Mouse (Mus musculus) thymus, postnatal 36 days (tissue): ENCODE results near the gene Mindy1.

Source experiments
- DNase-seq, 2 experiments: peaks; one replicate each; pipeline ENCODE4 v3.0.0; 2022; ENCODE audit warnings: mixed read lengths in 2 of 2

Gene Mindy1

DNA sequence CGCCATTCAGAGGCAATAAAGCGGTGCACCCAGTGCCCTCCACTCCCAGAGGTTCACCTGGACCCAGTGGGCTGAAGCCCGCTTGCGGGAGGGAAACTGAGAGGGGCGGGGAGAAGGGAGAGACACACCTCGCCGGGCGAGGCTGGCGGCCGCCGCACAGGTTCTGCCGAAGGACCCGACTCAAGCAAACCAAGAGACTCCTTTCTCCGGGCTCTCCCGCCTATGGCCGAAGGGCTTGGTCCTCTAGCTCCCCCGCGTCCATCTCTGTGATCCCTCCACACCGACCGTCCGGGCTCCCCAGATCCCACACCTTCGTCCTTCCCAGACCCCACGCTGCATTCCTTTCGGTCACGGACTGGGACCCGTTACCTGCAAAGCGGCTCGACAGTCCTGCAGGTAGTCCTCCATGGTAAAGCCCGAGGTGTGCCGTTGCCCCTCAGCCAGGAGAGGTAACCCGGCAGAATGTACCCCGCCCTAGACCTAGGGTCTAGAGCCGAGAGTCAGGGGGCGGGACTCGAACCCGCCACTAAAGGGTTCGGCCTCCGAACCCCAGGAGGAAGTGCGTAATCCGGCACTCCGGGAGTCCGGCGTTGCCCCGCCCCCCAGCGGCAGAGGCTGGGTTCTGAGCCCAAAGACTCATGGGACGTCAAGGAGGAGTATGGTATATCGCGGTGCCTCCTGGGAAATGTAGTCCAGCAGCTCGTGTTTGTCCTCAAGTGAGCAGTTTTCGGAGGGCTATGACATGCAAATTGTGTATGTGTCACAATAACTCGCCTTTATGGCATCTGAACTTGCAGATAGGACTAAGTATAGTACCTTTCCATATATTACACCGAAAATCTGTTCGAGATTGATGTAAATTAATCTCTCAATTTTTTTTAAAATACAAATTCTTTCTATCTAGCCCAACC lies at the start of gene Mindy1, which contains the start of gene Prune1:
Gene Mindy1 (plus strand): TSS at position 130 of the 911 bp plus-strand sequence.
Gene Prune1 (minus strand): TSS at position 861 of the 911 bp plus-strand sequence.
- DNase-seq: peak; percentile 98 to 99

DNA sequence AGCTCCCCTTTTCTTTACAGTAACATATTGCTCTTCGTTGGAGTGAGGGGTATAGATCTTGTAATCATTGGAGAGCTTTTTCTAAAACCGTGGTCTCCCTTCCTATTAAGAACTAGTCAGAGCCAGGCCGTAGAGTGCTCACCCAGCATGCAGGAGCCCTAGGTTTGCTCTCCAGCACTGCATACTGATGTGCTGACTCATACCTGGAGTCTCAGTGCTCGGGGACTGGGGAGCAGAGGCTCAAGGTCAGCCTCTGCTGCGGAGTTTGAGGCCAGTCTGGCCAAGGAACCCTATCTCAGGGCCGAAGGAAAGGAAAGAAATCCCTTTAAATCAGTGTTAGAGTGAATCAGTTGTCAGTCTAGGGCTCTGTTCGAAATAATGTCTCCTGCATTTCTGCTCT lies 48.4 kb upstream of the Mindy1 start:
- DNase-seq: no peak

DNA sequence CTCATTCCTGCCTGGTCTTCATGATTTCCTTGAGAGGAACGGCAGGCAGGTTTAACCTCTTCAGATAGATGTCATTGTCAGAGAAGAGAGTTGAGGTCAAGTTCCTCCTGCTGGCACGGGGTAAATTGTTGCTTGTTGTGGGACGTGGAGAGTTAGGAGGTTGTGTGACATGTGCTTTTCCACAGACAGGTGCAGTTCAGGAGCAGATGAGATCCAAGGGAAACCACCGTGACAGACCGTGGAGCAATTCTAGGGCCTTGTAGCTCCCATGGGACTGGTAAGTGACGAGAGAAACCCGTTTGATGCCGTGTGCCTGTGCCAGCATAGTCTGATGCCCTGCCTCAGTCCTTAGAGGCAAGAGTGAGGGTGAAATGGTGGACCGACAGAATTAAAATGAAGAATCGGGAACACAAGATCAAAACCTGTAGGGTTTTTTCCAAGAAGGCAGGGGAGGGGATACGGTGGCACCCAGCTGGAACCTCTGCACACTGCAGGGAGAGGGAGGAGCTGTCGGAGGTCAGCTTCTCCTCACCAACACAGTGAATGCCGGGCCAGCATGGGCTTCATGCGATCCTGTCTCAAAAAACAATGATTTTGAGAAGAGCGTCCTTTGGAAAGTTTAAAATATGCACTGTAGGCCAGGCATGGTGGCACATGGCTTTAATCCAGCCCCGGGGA lies 47.7 kb upstream of the Mindy1 start:
- DNase-seq: no peak

DNA sequence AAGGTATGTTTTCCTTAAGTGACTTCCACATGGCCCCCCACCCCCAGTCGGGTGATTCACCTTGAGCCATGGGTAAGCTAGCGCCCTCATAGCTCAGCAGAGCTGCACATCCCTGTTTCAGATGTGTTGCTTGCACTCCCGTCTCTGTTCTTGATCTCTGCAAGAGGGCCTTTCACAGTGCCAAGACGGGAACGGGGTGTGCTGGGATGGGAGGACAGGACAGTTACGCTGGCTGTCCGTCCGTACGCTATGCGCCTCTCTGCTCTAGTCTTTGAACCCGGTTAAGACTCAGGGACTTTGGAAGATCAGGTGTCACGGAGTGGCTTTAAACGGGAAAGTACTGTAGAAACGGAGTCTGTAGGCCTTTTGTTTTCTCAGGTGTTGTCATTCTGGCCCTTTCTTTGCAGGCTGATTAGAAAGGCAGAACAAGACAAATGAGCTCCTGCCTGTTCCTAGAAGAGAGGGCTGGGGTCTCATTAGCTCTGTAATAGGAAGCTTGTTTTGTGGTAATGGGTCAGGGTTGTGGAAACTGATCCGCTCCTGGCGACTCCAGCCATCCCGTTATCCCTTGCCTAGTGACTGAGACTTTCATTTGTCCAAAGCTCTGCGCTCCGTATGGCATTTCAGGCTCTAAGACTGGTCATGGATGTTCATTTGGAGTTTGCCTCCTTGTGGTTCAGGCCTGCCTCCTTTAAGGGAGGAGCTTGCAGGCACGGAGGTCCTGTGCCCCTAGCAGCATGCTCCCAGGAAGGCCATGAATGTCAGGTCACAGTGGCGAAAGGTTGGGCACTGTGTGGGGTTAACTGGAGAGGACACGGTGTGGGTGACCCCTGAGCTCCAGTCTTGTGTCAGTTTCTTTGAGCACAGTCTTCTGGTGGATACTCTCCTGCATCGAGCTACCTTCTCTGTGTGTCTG lies 45.5 kb upstream of the Mindy1 start:
- DNase-seq: no peak

DNA sequence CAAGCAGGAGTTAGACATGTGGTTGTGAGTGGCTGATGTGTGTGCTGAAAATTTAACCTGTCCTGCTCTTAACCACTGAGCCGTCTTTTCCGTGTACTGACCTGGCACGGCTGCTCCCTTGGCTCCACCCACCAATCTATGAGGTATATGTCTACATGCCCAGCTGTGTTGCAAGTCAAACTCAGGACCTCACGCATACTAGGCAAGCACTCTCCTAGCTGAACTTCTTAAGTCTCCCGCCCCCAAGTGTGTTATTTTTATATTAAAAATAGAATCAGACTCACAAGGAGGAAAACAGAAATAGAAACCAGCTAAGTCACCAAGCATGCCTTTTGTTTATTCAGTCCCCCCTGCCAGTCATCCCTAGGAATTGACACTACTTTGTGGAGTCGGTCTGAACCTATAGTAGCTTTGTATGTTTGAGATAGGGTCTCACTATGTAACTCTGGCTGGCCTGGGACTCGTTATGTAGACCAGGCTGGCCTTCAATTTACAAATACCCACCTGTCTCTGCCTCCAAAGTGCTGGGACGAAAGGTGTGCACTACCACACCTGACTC lies 43.5 kb upstream of the Mindy1 start:
- no peak for DNase-seq

DNA sequence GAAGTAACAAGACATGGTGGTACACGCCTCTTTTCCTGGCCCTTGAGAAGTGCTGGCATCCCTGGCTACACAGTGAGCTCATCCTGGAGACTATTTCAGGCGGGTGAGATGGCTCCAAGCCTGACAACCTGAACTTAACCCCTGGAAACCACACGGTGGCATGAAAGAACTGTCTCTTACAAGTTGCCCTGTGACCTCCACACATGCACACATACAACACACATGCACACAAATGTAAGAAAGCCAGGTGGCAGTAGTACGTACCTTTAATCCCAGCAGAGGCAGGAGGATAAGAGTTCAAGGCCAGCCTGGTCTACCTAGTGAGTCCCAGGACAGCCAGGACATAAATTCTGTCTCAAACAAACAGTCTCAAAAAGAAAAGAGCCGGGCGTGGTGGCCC lies 42.1 kb upstream of the Mindy1 start:
- DNase-seq: no peak

DNA sequence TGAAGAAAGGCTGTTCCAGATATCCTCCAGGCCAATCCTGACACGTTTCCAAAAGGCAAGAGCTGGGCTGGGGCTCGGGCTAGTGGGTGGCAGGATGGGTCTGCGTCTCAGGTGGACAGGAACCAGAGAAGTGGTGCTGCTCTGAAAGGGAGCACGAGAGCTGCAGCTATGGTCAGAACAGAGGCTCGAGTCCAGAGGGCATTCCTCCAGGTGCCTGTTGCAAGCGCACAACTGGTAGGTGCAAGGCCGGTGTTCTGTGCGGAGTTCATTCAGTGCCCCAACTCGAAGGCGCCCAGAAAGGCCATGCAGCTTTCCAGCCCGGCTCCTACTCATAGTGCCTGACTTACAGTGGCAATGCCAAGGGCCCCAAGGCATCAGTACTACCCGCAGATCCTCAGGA lies 41.2 kb upstream of the Mindy1 start:
- DNase-seq: no peak

DNA sequence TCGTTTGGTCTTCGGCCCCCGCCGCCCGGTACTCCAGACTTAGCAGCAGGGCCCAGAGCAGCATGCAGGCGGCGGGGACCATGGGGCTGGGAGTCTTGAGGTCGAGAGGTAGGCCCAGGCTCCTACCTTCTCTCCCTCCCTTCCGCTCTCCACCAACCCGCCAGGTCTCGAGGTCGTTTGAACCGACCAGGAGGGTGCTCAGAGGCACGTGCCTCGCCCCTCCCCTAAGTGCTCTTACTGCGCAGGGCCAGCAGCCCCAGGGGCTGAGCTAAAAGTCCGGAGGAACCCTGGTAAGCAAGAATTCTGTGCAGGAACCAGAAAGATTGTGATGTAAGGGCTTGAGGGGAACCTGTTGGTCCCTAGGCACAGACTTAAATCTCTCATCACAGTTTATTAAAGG lies 40.2 kb upstream of the Mindy1 start:
- no peak for DNase-seq

DNA sequence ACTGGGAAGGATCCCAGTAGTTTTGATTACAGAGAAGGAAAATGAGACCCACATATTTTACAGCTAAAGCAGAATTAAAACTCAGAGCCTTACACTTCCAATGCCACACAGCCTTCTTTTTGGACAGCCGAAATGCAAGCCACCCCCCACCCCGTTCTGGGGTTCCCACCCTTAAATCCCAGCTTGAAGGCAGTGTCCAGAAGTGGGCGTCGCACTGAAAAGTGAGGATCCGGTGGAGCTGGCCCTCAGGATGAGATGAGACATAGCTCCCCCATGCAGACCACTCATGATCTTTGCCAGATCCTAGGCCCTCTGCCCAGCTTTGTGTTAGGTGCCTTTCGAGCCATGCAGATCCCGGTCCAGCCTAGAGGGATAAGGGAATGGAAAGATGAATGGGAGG lies 39.6 kb upstream of the Mindy1 start, which contains the start of gene Gm128:
Gene Gm128 (minus strand): TSS at position 101 of the 400 bp plus-strand sequence.
- DNase-seq: no peak

DNA sequence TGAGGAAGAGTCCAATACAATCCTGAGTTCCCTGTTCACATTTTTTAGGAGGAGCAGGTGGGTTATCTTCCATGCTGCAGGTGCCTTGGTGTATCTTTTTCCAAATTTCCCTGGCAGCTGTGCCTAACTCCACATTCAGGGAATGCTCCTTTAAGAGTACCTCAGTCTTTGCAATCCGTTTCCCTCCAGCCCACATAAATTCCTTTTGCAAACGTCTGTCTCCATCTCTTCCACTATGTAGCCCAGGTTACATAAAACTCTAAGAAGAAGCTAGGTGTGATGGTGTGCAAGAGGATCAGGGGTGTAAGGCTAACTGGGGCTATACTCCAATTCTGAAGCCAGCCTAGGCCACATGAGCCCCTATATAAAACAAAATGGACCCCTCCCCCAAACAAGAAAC lies 38.1 kb upstream of the Mindy1 start:
- DNase-seq: no peak

DNA sequence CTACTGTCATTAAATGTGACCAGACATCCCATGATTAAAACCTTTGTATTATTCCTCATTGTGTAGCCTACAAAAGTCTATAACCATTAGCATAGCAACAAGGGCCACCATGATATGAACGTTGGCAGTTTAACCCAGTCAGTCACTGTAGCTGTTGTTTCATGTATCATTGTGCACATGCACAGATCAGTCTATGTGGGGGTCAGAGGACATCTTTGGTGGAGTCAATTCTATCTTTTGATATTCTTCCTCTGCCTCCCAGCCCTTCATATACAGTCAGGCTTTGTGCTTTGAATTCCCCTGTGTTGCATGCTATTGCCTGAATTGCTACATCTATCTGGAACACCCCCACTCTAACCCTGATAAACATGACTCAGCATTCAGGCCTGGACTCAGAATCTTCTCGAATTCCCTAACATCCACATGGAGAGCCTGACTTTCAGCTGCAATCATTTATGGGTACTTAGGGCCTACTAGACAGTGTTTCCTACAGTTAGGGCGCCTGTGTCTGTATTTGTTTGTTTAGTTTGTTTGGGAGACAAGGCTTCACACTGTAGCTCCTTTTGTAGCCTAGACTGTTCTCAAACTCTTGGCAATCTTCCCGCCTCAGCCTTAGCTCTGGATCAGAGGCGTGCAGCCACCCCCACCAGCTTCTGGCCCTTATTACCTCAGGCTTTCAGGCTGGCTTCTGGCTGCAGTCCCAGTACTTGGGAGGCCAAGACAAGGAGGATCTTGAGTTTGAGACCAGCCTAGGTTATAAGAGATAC lies 34.5 kb upstream of the Mindy1 start:
- no peak for DNase-seq

DNA sequence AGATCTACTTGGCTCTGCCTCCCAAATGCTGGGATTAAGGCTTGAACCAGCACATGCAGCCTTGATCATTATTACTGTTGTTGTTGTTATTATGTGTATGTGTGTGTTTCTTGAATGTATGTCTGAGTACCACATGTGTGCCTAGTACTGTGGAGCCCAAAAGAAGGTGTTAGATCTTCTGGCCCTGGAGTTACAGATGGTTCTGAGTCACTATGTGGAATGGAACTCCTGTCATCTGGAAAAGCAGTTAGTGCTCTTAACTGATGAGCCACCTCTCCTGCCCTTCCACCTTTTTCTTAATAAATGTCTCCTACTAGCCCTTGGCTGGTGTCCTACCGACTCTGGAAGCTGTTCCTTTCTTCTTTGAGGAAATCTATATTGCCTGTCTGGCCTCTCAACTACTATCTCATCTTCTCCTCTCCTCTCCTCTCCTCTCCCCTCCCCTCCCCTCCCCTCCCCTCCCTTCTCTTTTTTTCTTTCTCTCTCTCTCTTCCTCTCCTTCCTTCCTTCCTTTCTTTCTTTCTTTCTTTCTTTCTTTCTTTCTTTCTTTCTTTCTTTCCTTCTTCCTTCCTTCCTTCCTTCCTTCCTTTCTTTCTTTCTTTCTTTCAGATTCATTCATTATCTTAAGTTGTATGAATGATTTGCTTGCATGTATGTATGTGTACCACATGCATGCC lies 33.3 kb upstream of the Mindy1 start:
- DNase-seq: no peak

DNA sequence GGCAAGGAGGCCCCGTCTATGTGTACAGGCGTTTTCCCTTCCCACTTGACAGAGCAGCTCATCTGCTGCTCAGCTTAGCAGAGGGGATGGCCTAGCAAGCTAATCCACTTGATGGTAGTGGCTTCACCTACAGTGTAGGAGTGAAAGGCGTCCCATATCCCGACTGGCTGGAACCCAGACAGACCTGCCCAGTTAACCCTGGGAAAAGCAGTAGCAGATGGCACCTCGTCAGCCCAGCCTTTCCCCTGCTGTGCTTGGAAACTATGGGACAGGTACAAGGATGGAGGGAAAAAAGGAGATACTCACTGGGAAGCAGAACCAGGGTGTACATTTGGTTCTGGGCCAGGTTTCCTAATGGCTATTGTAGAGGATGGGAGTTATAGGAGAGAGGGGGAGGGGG lies 30.8 kb upstream of the Mindy1 start:
- no peak for DNase-seq

DNA sequence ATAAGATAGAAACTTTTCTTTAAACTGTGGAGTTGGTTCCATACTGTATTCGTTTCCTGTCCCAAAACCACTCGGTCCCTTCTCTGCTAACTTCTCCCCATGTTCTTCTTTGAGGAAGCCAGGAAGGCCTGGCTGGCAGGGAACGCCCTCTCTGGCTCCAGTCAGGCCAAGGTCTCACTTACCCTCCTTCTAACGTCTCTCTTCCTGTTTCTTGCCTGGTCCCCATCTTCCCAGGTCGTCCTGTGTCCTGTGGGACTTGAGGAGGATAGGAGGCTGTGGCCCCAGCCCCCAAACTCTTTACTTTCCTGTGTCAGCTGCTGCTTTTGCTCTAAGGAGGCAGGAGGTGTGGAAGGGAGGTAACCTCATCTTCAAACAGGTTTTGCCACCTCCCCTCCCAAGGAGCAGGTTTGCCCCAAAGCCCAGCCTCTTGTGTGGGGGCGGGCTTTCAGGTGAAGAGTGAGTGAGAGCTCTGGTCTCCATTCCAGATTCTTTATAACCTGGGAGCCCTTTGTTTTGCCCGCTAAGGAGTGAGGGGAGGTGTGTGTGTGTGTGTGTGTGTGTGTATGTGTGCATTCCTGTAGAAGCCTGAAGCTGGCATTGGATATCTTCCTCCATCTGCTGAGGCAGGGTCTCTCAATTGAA lies 30.2 kb upstream of the Mindy1 start, which contains the start of gene Bnipl:
Gene Bnipl (minus strand): TSS at position 411 of the 642 bp plus-strand sequence.
- DNase-seq: no peak

DNA sequence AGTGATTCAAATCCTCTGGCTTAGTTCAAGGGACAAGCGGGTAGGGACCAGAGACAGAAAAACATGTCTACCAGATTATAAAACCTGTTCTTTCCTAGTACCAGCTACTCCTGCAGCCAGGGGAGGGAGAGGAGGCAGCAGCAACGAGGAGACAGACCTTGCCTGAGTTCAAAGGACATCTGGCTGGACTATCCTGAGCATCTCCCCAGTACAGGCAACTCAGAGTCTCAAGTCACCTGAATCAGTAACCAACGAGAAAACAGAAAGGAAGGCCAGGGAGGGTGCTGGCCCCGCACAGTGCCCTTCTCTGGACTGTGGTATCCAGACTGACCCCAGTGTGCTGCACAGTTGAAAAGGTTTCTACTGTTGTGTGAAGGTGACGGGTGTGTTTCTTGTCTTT lies 24.2 kb upstream of the Mindy1 start:
- no peak for DNase-seq

DNA sequence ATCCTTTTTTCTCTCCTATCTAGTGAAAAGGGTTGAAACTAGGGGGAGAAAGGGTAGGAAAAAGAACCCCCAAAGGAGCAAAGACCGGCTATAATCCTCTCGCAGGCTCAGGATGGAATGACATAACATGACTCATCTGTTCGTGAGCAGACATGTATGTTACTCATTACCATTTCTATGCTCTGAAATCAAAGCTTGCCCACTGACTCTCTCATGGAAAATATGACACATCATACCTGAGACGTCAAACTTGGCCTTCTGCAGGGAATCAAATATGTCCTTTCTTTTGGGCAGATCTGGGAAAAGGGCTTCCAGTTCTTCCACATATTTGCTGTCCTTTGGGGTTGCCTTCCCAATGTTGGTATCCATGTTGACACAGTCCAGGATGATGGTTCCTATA lies 19.2 kb upstream of the Mindy1 start:
- no peak for DNase-seq

DNA sequence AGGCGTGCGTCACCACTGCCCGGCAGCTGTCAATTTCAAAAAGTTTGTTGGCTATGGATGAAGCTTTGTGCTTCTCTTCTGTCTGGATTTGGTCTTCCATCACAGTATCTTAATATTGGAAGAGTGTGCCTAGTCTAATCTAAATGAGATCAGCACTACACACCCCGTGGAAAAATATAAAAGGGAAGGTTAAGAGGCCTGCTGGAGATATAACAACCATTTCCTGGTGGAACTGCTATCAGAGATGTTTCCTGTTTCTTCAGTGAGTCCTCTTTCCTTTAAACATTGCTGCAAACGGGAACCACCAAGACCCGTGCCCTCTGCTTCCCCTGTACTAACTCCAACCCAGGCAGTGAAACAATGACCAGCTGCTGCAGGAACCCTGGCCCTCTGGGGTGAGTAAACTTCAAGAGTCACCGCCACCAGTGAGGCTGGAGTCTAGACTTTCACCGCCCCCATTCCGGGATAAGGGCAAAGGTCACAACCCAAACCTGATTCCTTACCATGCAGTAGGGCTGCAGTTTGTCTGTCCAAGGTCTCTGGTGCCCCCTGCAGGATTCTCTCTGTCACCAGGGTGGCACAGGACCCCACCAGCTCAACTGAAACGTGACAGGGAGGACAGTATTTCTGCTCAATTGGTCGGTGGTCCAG lies 17.9 kb upstream of the Mindy1 start:
- peak; percentile 78 to 81 for DNase-seq

DNA sequence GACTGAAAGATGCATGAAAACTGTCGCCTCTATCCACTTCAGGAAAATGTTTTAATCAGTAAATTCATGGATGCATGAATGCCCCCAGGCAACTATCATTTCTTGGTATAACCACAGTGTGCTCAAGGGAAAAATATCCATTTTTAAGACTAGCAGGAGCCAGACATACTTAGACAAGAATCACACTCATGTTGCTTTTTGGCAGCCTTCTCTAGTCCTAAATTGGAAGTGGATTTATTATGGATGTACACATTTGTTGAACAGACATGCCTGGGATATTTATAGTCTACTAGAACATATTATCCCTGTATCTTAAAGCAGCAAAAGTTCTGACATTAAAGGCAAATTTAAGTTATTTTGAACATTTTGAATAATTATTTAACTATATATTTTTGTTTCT lies 16.4 kb upstream of the Mindy1 start:
- DNase-seq: no peak

DNA sequence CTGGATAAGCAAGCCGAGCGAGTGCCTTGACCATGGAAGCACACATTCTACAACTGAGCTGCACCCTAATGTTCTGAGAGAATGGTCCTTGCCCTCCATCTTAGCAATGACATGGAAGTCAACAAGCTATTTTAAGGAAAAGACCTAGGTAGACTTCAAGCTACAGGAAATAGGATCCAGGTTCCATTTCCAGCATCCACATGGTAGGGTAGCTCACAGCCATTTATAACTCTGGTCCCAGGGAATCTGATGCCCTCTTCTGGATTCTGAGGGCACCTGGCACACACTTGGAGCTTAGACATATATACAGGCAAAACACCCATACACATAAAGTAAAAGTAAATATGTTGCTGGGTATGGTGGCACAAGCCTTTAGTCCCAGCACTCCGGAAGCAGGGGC lies 15.1 kb upstream of the Mindy1 start:
- no peak for DNase-seq

DNA sequence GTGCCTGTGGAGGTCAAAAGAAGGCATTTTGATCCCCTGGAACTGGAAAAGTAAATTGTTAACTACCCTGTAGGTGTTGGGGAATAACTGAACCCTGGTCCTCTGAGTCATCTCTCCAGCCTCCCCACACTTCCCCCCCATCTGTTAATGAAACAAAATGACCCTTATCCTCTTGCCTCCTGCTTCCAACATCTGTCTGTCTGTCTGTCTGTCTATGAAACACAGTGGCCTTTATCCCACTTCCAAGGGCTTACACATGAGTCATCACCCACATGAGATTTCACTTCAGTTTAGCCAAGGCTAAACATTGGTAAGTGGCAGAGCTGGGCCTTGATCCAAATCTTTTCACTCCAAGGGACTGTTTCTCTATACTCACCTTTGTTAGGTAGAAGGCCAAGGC lies 13.3 kb upstream of the Mindy1 start:
- DNase-seq: no peak
